Mouse (Mus musculus): ENCODE data around the gene Otud7b.
"Not testable (repeated sequence)": the region's sequence is repeated elsewhere in the genome, so short reads cannot be mapped to it uniquely, and the experiment has no call there.

The Otud7b gene

GRCm38 (mm10) chr3:96181510-96182381 lies 77.4 kb downstream of the Otud7b start:
- DNase-seq: peak; percentile 36

DNA sequence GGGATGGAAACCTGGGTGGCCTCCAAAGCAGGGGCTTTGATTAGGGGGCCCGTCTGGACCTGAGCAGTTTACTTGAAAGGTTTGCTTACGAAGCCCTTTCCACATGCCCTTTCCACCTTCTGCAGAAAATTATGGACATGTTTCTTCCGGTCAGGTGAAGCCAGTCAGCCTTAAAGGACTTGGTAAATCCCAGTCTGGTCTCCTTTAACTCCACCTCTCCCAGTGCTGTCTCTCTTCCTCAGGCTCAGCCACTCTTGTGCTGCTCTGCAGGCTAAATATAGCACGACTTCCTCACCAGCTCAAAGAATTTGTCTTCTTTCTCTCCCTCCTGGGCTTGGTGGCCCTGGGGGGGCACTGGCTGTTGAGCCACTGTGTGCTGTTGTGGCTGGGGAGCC lies 78.1 kb downstream of the Otud7b start:
- peak; percentile 35 for DNase-seq

GRCm38 (mm10) chr3:96192977-96193376 lies 88.7 kb downstream of the Otud7b start:
- no peak for DNase-seq

DNA sequence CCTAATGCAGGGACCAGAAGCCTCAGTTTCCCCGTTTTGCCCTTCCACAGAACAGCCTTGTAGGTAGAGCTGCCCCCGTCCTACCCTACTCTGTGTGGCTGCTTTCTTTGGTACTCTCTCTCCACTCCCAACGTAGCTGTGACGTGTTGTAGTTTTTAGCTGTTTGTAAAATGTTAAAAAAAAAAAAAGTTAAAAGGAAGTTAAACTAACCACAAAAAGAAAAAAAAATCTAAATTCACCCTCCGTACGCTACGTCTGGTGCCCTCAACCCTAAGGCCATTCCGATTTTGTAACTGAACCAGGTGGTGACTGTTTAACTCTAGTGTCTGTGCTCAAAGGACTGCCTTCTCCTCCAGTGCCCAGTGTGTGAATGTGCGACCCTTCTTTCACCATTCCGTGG lies 90.6 kb downstream of the Otud7b start:
- DNase-seq: no peak

GRCm38 (mm10) chr3:96195616-96196313 lies 91.4 kb downstream of the Otud7b start:
- DNase-seq: no peak

GRCm38 (mm10) chr3:96196437-96197128 lies 92.3 kb downstream of the Otud7b start:
- DNase-seq: no peak

GRCm38 (mm10) chr3:96197129-96197749 lies 92.9 kb downstream of the Otud7b start:
- peak; percentile 92 for DNase-seq

GRCm38 (mm10) chr3:96198181-96198580 lies 93.9 kb downstream of the Otud7b start:
- DNase-seq: no peak

GRCm38 (mm10) chr3:96198601-96199251 lies 94.4 kb downstream of the Otud7b start:
- not testable (repeated sequence) for DNase-seq

GRCm38 (mm10) chr3:96199731-96200130 lies 95.4 kb downstream of the Otud7b start:
- no peak for DNase-seq

GRCm38 (mm10) chr3:96207819-96208218 lies 103.5 kb downstream of the Otud7b start:
- DNase-seq: no peak

DNA sequence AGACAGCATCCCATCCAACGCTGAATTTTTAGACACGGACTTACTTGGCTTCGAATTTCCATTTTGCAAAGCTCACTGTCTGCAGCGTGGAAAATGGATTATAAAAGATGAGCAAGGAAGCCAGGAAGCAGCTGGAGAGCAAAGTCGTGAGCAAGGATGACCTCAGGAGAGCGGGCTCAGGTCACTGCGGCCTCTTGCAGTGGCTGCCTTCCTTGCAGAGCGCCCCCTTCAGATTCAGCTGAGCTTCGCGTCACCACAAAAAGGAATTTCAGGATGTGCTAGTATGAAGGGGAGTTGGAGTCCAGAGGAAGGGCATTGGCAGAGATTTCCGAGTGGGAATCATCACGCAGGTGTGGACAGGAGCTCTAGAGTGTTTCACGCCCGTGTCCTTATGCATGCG lies 104.9 kb downstream of the Otud7b start:
- DNase-seq: no peak

Data from right cerebral cortex, postnatal 25 days (tissue).